Mouse (Mus musculus) liver, postnatal 0 days (tissue): ENCODE data around the gene Rgn. TPM values are rescaled to one million over a fixed set of nuclear protein-coding genes. Genes with fewer than 3 reads are reported as not detected.
A peak's percentile ranks its signal among the peaks of the same experiment; 100 is the strongest.

Source experiments
- ATAC-seq: fragments of 200-750 bp; cut with Nextera tagmentation; 2 replicates; pipeline ENCODE4 v1.8.0; 2017; ENCODE audit warnings: mild to moderate bottlenecking, moderate library complexity
- DNase-seq: peaks from one replicate; pipeline ENCODE4 v3.0.0-alpha.2; 2016
- H3K27ac ChIP-seq: fragments of 300-500 bp; sonication (generic); 2 replicates; pipeline ENCODE4 v1.5.1; 2014; ENCODE audit warnings: antibody characterized with exemption, moderate library complexity, mild to moderate bottlenecking, low read depth
- H3K27me3 ChIP-seq: fragments of 300-500 bp; sonication (generic); 2 replicates; pipeline ENCODE4 v1.6.1; 2014; ENCODE audit warnings: low read length, control low read depth, mixed read lengths; ENCODE audit not compliant: insufficient read depth
- H3K36me3 ChIP-seq: fragments of 300-500 bp; sonication (generic); replicated peaks from 2 replicates; pipeline ENCODE4 v1.6.1; 2014; ENCODE audit warnings: mild to moderate bottlenecking, control low read depth, low read length, moderate library complexity, mixed read lengths; ENCODE audit not compliant: insufficient read depth
- H3K4me1 ChIP-seq: fragments of 300-500 bp; sonication (generic); 2 replicates; pipeline ENCODE4 v1.6.1; 2014; ENCODE audit warnings: antibody characterized with exemption, mild to moderate bottlenecking, control low read depth; ENCODE audit not compliant: insufficient read depth
- H3K4me2 ChIP-seq: fragments of 300-500 bp; sonication (generic); 2 replicates; pipeline ENCODE4 v1.6.1; 2014; ENCODE audit warnings: low read depth, mild to moderate bottlenecking, low read length, moderate library complexity, mixed read lengths
- H3K4me3 ChIP-seq: fragments of 300-500 bp; sonication (generic); 2 replicates; pipeline ENCODE4 v1.5.1; 2014; ENCODE audit warnings: low read depth, low read length
- H3K9ac ChIP-seq: fragments of 300-500 bp; sonication (generic); replicated peaks from 2 replicates; pipeline ENCODE4 v1.6.1; 2014; ENCODE audit warnings: mild to moderate bottlenecking, moderate library complexity
- H3K9me3 ChIP-seq: fragments of 300-500 bp; sonication (generic); 2 replicates; pipeline ENCODE4 v1.6.1; 2016; ENCODE audit warnings: mild to moderate bottlenecking, control low read depth, low read length, mixed read lengths
- CTCF ChIP-seq: sonication (generic); IDR thresholded peaks from 2 replicates; pipeline ENCODE4 v1.5.1; 2016; ENCODE audit warnings: antibody characterized with exemption, low read depth
- EP300 ChIP-seq: IDR thresholded peaks from 2 replicates; pipeline ENCODE4 v1.6.1; 2016; ENCODE audit warnings: antibody characterized with exemption, low read depth, mild to moderate bottlenecking
- WGBS: fragments of 180-500 bp; shearing (Covaris S2); extraction: QIAGEN DNeasy Blood & Tissue Kit; methylation state at CpG from one replicate; pipeline ENCODE4 v1.1.7; 2014; ENCODE audit not compliant: insufficient replicate concordance; 5-methylcytosine and 5-hydroxymethylcytosine counted together
- polyA plus RNA-seq: library from polyadenylated mRNA; unstranded; fragments of >200 nt; fragmentation: Nextera tagmentation; extraction: Ambion mirVana; gene quantifications from 2 replicates; pipeline ENCODE4 v1.2.1, GENCODE M21; 2015

Rgn gene
- polyA plus RNA-seq, 1 experiment from 2014 or later = 328 TPM

DNA sequence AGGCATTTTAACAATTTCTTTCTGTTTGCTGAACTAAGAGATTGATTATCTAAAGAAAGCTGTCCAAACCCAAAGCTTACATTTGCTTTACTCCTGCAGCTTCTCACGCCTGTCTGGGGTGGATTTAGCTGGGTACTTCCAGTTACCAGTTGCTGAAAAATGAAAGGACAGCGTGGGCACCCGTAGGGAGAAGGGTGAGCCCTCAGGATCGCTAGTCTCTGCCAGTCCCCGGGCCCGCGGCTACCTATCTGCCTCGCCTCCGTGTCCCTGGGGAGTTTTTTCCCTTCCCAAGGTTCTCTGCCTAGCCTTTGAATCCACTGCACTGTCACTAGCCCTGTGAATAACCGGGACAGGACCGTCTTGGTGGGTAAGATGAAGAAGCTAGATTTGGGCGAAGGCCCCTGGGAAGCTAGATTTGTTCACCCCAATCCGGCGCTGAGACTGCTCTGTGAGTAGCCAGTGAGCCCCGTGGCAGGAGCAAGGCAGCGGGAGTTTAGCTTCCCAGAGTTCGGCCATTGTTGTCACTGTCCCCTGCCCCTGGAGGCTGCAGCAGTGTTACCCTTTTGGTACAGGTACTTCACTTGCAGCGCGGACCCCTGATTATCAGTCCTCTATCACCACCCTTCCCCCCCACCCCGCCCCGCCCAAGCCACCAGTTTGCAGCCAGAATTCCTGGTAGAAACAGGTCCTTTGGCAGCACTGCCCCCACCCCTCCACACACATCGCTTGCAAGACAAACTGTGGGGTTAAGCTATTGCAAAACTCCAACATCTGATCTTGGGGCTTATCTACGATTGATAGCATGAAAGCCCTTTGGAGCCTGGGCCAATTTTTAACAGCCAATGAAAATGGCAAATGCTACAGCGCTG is 1.3 kb upstream of the Rgn start:
- H3K9me3 ChIP-seq = no peaks in the 10 kb centered on the region
- H3K4me1 ChIP-seq = no peaks in the 10 kb centered on the region
- no peaks in the 10 kb centered on the region for H3K36me3 ChIP-seq
- no peak overlapping the region; the same call in 1 of the 2 replicates for H3K9ac ChIP-seq
- ATAC-seq = peak; percentile 82
- peak overlapping the region; percentile 81 for H3K27ac ChIP-seq
- WGBS = 23% methylated on average over 24 of the region's 24 CpGs
- peak overlapping the region; percentile 36 for H3K4me3 ChIP-seq
- DNase-seq = peak; percentile 21
- no peak for TF ChIP-seq CTCF
- H3K27me3 ChIP-seq = no peaks in the 10 kb centered on the region
- H3K4me2 ChIP-seq = peak overlapping the region; percentile 58

DNA sequence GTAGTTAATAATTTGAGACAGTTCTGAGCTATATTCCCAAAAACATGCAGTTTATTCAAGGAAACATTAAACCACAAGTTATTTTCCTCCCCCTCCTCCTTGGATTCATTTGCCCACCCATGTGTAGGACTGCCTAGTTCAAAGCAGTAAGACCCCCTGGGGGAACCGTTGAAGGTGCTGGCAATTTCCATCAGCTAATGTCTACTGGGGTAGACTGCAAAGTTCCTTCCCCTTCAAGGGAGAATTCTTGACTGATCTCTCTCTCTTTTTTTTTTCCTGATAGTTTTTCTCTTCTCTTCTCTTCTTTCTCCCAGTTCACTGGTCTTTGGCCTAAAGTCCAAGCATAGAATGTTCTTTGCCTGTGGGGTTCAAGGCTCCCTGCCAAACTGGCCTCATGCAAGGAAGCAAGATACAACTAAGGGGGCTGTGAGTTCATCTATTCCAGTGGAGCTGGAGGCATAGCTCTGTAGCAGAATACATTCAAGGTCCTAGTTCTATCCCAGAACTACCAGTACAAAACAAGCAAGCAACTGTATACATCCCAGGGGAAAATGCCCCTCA is 627 bp upstream of the Rgn start:
- no peak overlapping the region for H3K9ac ChIP-seq
- 25% methylated on average over 1 of the region's 1 CpGs for WGBS
- no peak overlapping the region for H3K4me3 ChIP-seq
- no peaks in the 10 kb centered on the region for H3K4me1 ChIP-seq
- H3K4me2 ChIP-seq = peak overlapping the region; percentile 58
- no peaks in the 10 kb centered on the region for H3K36me3 ChIP-seq
- H3K27me3 ChIP-seq = no peaks in the 10 kb centered on the region
- H3K9me3 ChIP-seq = no peaks in the 10 kb centered on the region
- TF ChIP-seq CTCF = no peak
- no peak for TF ChIP-seq EP300
- ATAC-seq = no peak
- no peak for DNase-seq
- H3K27ac ChIP-seq = peak overlapping the region; percentile 48; the same call in 1 of the 2 replicates

GRCm38 (mm10) chrX:20552199-20552598 is 2.6 kb downstream of the Rgn start:
- H3K4me3 ChIP-seq = no peak overlapping the region
- H3K9ac ChIP-seq = no peak overlapping the region
- H3K4me1 ChIP-seq = no peaks in the 10 kb centered on the region
- H3K27me3 ChIP-seq = no peaks in the 10 kb centered on the region
- ATAC-seq (peak; percentile 56), DNase-seq (no peak)
- H3K27ac ChIP-seq = no peak overlapping the region
- WGBS = 49% methylated on average over 2 of the region's 2 CpGs
- H3K9me3 ChIP-seq = no peaks in the 10 kb centered on the region
- no peak for TF ChIP-seq EP300
- no peak for TF ChIP-seq CTCF
- H3K4me2 ChIP-seq = 0 out of 2 replicates have a peak overlapping the region, but pooled peaks have one; percentile 23
- no peaks in the 10 kb centered on the region for H3K36me3 ChIP-seq

GRCm38 (mm10) chrX:20561846-20562245 is 12.3 kb downstream of the Rgn start:
- Histone ChIP-seq H3K4me1 (no peaks in the 10 kb centered on the region), H3K27ac (no peak overlapping the region), H3K9me3 (no peaks in the 10 kb centered on the region), H3K9ac (no peak overlapping the region), H3K4me3 (no peak overlapping the region), H3K4me2 (no peak overlapping the region), H3K27me3 (no peaks in the 10 kb centered on the region), H3K36me3 (no peaks in the 10 kb centered on the region)
- no peak for DNase-seq
- WGBS = 27% methylated on average over 1 of the region's 1 CpGs
- TF ChIP-seq CTCF (peak; percentile 47), EP300 (no peak)
- ATAC-seq = no peak

DNA sequence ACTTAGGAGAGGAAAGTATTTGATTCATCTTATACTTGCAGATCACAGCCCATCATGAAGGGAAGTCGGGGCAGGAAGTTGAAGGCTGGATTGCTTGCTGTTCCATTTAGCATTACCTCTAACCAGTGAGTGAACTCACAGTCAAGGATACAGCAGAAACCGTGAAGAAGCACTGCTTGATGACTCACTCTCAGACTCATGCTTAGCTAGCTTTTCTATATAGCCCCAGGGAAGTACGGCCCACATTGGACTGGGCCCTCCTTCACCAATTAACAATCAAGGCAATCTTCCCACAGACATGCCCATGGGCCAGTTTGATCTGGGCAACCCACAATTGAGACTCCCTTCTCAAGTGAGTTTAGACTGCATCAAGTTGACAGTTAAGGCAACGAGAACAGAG is 14.4 kb downstream of the Rgn start:
- no peak overlapping the region for H3K4me3 ChIP-seq
- H3K36me3 ChIP-seq = no peaks in the 10 kb centered on the region
- 63% methylated on average over 4 of the region's 4 CpGs for WGBS
- DNase-seq (no peak), ATAC-seq (no peak)
- no peak overlapping the region for H3K4me2 ChIP-seq
- TF ChIP-seq EP300 = no peak
- TF ChIP-seq CTCF = no peak
- no peaks in the 10 kb centered on the region for H3K27me3 ChIP-seq
- H3K27ac ChIP-seq = no peak overlapping the region
- H3K9ac ChIP-seq = no peak overlapping the region
- no peaks in the 10 kb centered on the region for H3K9me3 ChIP-seq
- no peaks in the 10 kb centered on the region for H3K4me1 ChIP-seq

- no peak overlapping the region for H3K4me3 ChIP-seq
- H3K4me2 ChIP-seq = no peak overlapping the region
- no peaks in the 10 kb centered on the region for H3K36me3 ChIP-seq
- H3K4me1 ChIP-seq = no peaks in the 10 kb centered on the region; the same call in 1 of the 2 replicates
- no peak for TF ChIP-seq EP300
- no peak for TF ChIP-seq CTCF
- H3K27ac ChIP-seq = no peak overlapping the region
- WGBS = 54% methylated on average over 2 of the region's 2 CpGs
- H3K9ac ChIP-seq = no peak overlapping the region
- H3K9me3 ChIP-seq = no peaks in the 10 kb centered on the region
- DNase-seq (no peak), ATAC-seq (peak; percentile 64)
- H3K27me3 ChIP-seq = no peaks in the 10 kb centered on the region
Observed at GRCm38 (mm10) chrX:20571024-20571423, 21.4 kb downstream of the Rgn start.
